Mouse (Mus musculus) thymus, postnatal 36 days (tissue): Measurements from ENCODE around the gene Tmf1.

Source experiments
- DNase-seq, 2 experiments: peaks; one replicate each; pipeline ENCODE4 v3.0.0; 2022; ENCODE audit warnings: mixed read lengths in 2 of 2

Gene Tmf1

DNA sequence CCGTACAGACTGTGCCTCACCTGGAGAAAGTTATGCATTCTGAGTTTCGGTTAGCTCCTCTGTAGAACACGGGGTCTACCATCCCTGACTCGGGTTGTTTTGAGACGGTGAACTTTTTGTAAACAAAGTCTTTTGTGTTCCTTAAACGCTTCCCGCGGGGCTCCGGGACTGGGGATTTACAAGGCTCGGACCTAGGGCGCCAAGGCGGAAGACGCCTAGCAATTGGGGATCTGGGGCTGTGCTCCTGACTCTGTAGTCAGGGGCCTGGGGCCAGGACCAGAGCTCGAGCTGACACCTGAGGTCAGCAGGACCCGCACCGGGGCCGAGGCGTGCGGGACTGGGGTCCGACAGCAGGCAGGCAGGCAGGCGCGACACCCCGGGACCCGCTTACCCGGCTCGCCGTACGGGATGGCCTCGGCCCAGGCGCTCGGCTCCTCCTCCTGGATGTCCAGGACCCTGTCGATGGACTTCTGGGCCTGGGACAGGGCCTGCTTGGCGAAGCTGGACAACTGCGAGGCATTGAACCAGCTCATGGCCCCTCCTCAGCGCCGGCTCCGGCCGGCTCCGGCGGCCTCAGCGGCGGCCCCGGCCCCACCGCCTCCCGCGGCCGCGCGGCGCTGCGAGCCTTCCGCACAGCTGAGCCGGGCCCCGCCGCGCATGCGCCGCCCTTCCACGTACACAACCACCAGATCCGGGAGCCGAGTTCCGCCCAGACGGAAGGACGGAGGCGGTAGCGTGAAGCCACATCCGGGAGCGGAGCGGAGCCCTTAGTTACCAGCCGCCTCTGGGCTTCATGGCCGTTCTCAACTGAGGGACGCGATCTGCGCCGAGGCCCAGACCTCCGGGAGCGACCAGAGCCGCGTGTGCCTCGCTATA, at the start of gene Tmf1:
Tmf1 (minus strand) TSS at position 632 of the 876 bp plus-strand sequence.
- peak; percentile 93 to 96 for DNase-seq

GRCm38 (mm10) chr6:97227067-97227847, 48.3 kb upstream of the Tmf1 start:
- no peak for DNase-seq

- no peak for DNase-seq
Observed at GRCm38 (mm10) chr6:97226083-97226491, 47.2 kb upstream of the Tmf1 start.

DNA sequence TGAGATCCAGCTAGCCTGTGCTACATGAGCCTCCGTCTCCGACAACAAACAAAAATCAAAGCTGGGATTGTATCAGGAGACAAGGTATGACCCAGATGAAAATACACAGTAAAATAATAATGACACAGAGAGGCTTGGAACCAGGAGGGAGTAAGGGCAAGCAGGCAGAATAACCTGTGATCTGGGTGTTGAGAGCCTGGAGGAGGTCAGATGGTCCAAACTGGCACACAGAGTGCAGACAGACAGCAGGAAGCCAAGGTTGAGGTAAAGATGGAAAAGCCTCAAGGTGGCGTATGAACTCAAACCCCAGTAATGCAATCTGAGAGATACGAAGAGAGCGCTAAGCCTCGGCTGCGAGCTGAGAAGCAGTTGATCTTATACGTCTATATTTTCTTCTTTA, 45.6 kb upstream of the Tmf1 start:
- DNase-seq, result no peak

GRCm38 (mm10) chr6:97223566-97223965, 44.6 kb upstream of the Tmf1 start:
- DNase-seq, result no peak

GRCm38 (mm10) chr6:97222931-97223467, 44.1 kb upstream of the Tmf1 start:
- no peak for DNase-seq

- no peak for DNase-seq
Observed at GRCm38 (mm10) chr6:97222321-97222720, 43.4 kb upstream of the Tmf1 start.

GRCm38 (mm10) chr6:97221205-97222025, 42.5 kb upstream of the Tmf1 start:
- DNase-seq, result peak in 1 of 2 experiments; percentile 19

DNA sequence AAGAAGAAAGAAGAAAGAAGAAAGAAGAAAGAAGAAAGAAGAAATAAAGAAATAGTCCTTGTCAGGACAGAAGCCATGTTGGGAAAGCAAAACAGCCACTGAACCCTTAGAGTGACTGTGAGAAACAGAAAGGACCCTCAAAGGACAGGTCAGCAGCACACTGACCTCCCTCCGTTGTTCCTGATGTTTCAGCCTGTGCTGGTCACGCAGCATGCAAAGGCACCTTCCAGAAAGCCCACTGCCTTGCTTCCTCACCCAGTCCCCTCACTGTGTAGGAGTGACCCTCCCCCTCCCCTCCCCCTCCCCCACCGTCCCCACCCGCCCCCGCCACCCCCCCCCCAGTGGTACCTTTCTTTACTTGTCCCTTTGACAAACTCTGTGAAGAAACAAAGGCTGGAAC, 41.8 kb upstream of the Tmf1 start:
- DNase-seq, result no peak

GRCm38 (mm10) chr6:97216154-97216821, 37.4 kb upstream of the Tmf1 start:
- DNase-seq, result no peak

DNA sequence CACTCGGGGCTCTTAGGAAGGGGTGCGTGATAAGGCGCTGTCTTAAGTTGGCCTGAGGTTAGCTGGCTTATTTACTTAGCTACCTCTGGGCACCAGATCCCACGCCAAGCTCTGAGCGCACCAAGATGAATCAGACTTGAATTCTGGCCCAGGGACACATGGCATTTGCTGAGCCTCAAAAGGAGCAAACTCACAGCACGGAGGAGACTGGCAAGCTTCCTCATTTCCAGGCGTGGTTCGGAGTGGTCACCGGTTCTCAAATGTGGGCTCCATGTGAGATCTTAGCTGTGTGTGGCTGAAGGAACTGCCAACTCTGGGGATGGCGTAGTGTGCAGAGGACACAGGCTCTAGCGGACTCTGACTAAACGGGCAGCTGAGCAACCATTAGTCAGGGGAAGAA, 33.1 kb upstream of the Tmf1 start:
- DNase-seq, result peak in 1 of 2 experiments; percentile 25

GRCm38 (mm10) chr6:97210962-97211601, 32.2 kb upstream of the Tmf1 start:
- DNase-seq, result peak; percentile 49 to 51

- peak; percentile 85 to 89 for DNase-seq
Observed at GRCm38 (mm10) chr6:97210191-97210961, 31.5 kb upstream of the Tmf1 start, which contains the start of gene Arl6ip5. Arl6ip5 (plus strand) TSS chr6:97210689.

DNA sequence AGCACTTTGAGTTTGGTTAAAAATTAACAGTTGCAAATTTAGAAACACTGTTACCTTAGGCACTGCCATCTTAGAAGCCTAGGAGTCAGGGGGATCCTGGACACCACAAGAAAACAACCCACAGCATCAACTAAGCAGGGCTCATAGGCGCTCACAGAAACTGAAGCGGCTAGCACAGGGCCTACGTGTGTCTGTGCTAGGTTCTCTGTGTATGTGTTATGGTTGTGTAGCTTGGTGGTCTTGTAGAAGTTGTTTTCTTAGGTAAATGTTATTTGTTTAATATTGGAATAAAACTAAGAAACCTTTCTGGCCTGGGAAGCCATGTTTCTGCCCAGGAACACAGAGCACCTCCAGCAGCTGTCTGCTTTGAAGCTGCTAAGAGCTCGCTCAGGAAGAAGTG, 30.8 kb upstream of the Tmf1 start:
- no peak for DNase-seq

- no peak for DNase-seq
Observed at GRCm38 (mm10) chr6:97209201-97209600, 30.3 kb upstream of the Tmf1 start.

GRCm38 (mm10) chr6:97208406-97208805, 29.5 kb upstream of the Tmf1 start:
- DNase-seq, result no peak

DNA sequence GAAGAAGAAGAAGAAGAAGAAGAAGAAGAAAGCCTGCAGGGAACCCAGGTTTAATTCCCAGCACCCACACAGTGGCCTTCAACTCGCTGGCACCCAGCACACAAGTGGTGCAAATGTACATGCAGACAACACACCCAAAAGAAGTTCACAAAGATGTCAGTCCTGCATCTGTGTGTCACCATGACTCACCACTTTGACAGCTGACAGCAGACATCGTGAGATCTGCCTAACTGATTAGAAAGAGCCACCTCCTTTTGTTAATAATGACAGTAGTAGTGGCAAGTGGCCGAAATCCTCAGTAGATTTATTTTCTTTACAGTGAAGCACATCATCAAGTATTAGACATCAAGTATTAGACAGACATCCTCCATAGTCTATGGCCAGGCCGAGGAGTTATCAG, 28.2 kb upstream of the Tmf1 start:
- no peak for DNase-seq

DNA sequence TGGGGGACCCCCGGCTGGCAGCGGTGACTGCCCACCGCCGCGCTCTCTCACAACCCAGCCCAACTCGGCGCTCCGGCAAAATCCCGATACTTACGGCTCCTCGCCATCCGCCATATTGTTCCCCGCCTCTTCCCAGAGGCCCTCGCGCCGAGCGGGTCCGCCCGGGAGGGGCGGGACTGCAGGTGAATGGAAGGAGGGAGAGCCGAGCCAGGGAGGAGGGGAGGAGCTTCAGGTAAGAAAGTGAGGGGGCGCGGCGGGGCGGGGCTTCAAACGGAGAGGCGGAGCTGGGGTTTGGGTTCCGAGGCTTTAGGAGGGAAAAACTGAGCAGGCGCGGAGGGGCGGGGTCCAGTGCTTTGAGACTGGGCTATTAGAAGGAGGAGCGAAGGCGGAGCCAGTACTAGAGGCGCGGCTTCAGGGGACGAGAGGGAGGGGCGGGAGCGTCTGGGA, 26.5 kb upstream of the Tmf1 start, which contains the start of gene Uba3:
Uba3 (minus strand) TSS at position 209 of the 447 bp plus-strand sequence.
- DNase-seq, result peak; percentile 99 to 100

DNA sequence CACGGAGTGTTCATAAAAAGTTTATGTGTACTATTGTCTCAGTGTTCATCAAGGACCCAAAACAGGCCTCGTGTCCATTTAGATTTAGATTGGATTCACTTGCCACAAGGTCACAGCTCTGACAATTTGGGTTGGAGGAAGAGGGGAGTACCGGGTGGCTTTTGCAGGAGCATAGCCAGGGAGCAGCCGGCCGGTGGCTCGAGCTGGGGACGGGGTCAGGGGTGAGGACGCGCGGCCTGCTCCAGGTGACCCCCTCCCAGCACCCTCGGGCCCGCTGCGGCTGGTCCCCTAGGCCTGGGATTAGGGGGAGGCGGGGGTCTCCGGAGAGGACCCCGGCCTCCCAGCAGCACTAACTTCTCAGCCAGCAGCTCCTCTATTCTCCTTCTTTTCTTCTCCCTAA, 26.0 kb upstream of the Tmf1 start:
- DNase-seq, result peak; percentile 38 to 62

DNA sequence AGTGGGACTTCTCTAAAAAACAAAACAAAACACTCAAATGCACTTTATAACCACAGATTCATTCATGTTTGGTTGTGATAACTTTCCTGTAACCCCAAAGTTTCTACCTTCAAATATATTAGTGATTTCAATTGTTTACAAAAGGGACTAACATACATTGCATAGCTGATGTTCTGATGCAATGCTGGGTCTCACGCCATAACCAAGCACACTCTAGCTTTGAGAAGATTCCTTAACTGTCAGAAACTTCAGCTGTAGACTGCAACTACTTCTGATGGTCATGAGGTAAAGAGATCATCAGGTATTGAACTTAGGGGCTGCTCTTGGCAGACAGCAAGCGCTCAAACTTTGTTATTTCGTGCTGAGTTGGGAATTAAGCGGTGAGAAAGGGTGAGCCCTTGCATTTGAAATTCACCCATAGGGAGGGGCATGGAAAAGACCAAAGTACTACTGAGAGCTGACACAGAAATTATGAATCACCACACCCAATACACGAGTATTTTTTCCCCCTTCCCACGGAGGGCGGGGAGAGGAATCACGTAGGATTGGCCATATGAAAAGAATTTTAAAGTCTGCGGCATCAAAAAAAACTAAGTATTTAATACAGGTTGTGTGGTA, 25.4 kb upstream of the Tmf1 start:
- no peak for DNase-seq
